Mouse (Mus musculus) stomach, postnatal 0 days (tissue): ENCODE data around the gene Magoh.

Source experiments
- CTCF ChIP-seq: IDR thresholded peaks from 2 replicates; pipeline ENCODE4 v1.5.1; 2016; ENCODE audit warnings: antibody characterized with exemption, low read depth, mild to moderate bottlenecking, moderate library complexity
- EP300 ChIP-seq: optimal IDR thresholded peaks from 2 replicates; pipeline ENCODE3; 2016; ENCODE audit warnings: antibody characterized with exemption

DNA sequence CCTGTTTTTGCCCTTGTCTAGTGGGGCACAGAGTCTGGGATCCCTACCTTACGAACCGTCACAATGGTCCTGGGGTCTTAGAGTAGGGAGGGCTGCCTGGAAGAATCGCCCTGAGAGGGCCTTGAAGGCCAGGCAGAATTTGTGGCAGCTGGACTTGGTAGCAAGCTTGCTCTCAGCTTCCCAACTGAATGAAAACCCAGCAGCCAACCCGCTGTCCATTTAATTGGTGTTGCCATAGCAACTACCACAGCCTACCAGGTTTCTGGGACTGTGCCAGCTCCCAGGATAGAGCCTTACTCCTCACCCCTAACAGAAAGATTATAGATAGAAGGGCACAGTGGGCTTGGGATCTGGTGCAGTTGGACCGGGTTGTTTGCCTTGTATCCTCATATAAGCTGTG, 42.8 kb upstream of the Magoh start:
- TF ChIP-seq CTCF (no peak), EP300 (no peak)
